Mouse (Mus musculus) erythroblast, embryonic 14.5 days (primary cell): ENCODE measurements around the gene Mrvi1.

Experiments used
- GATA1 ChIP-seq: IDR thresholded peaks from 2 replicates; pipeline ENCODE4 v1.6.1; 2012; ENCODE audit warnings: low read length, inconsistent platforms, mixed read lengths
- TAL1 ChIP-seq: IDR thresholded peaks from 3 replicates; pipeline ENCODE4 v1.6.1; 2012; ENCODE audit warnings: low read length, inconsistent platforms, mixed read lengths

DNA sequence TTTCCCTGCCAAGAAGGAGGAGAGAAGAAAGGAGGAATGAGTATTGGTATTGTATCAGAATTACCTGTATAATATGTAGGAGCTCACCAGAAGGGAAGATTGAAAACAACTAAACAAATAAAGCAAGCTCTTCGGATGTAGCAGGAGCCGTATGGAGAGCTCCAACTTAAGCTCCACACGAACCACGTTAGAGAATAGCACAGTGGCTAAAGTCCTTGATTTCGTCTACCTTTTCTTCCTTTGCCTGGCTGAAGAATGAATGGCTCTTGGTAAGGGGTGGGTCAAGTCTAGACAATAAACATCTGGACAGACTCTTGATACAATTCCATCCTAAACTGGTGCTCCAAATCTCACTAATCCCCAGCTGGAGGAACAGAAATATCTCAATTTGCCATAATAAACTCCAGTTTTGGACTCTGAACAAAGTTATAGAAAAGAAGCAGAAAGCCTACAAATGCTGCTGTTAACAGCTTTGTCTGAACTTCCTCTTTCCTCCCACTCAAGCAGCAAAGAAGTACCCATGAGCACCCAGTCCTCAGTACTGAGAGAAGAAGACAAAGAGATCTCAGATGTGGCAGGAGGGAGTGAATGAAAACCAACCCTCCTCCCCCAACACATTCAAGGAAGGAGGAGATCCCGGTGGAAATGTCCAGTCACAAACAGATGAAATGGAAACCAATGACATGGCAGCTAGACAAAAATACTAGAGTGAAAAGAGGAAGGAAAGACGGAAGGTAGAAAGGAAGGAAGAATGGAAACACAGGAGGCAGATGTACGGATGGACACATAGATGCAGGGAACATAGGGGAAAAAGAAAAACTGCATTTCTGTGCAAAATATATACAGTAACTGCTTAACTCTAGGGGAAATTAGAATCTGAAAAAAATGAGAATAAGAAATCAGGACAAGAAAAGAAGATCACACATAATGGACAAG lies 73.8 kb downstream of the Mrvi1 start:
- TF ChIP-seq TAL1 (no peak), GATA1 (no peak)
